Mouse (Mus musculus): ENCODE data around the gene Hps1.

Gene Hps1

GRCm38 (mm10) chr19:42713770-42714169, 66.0 kb downstream of the Hps1 start:
- no peak for DNase-seq
